Mouse (Mus musculus) hindbrain, embryonic 14.5 days (tissue): ENCODE data around the gene Atg3. TPM values are rescaled to one million over a fixed set of nuclear protein-coding genes. Genes with fewer than 3 reads are reported as not detected.

Source experiments
- ATAC-seq: fragments of 200-750 bp; cut with Nextera tagmentation; 2 replicates; pipeline ENCODE4 v1.8.0; 2017; ENCODE audit warnings: moderate number of reproducible peaks, mild to moderate bottlenecking, moderate TSS enrichment, moderate library complexity; ENCODE audit not compliant: low FRiP score
- DNase-seq: peaks from one replicate; pipeline ENCODE4 v3.0.0-alpha.2; 2015; ENCODE audit warnings: low spot score
- H3K27ac ChIP-seq: fragments of 300-500 bp; sonication (generic); 2 replicates; pipeline ENCODE4 v1.5.1; 2014; ENCODE audit warnings: mild to moderate bottlenecking, moderate library complexity
- H3K27me3 ChIP-seq: fragments of 300-500 bp; sonication (generic); 2 replicates; pipeline ENCODE4 v1.6.1; 2014; ENCODE audit warnings: mild to moderate bottlenecking, low read length, mixed read lengths; ENCODE audit not compliant: control insufficient read depth, insufficient read depth
- H3K36me3 ChIP-seq: fragments of 300-500 bp; sonication (generic); replicated peaks from 2 replicates; pipeline ENCODE4 v1.6.1; 2014; ENCODE audit not compliant: control insufficient read depth, insufficient read depth
- H3K4me1 ChIP-seq: fragments of 300-500 bp; sonication (generic); replicated peaks from 2 replicates; pipeline ENCODE4 v1.6.1; 2014; ENCODE audit warnings: antibody characterized with exemption, low read length, mixed read lengths; ENCODE audit not compliant: control insufficient read depth, insufficient read depth
- H3K4me2 ChIP-seq: fragments of 300-500 bp; sonication (generic); replicated peaks from 2 replicates; pipeline ENCODE4 v1.6.1; 2014; ENCODE audit warnings: mild to moderate bottlenecking, moderate library complexity
- H3K4me3 ChIP-seq: fragments of 300-500 bp; sonication (generic); replicated peaks from 2 replicates; pipeline ENCODE4 v1.5.1; 2014; ENCODE audit warnings: mild to moderate bottlenecking, low read length
- H3K9ac ChIP-seq: fragments of 300-500 bp; sonication (generic); 2 replicates; pipeline ENCODE4 v1.6.1; 2014
- H3K9me3 ChIP-seq: fragments of 300-500 bp; sonication (generic); 2 replicates; pipeline ENCODE4 v1.6.1; 2016; ENCODE audit warnings: low read length; ENCODE audit not compliant: control insufficient read depth
- WGBS: fragments of 180-500 bp; shearing (Covaris S2); extraction: QIAGEN DNeasy Blood & Tissue Kit; methylation state at CpG from one replicate; pipeline ENCODE4 v1.1.7; 2014; 5-methylcytosine and 5-hydroxymethylcytosine counted together
- polyA plus RNA-seq: library from polyadenylated mRNA; unstranded; fragments of >200 nt; fragmentation: Nextera tagmentation; extraction: Ambion mirVana; gene quantifications from 2 replicates; pipeline ENCODE4 v1.2.1, GENCODE M21; 2014

The Atg3 gene
- polyA plus RNA-seq, 1 experiment from 2014 or later: 48.6 TPM

- no peak overlapping the region for H3K27ac ChIP-seq
- H3K9ac ChIP-seq: no peak overlapping the region
- DNase-seq (no peak), ATAC-seq (no peak)
- WGBS: 98% methylated on average over 1 of the region's 1 CpGs
- H3K36me3 ChIP-seq: no peaks in the 10 kb centered on the region
- no peaks in the 10 kb centered on the region for H3K9me3 ChIP-seq
- H3K4me2 ChIP-seq: no peak overlapping the region
- no peaks in the 10 kb centered on the region for H3K27me3 ChIP-seq
- no peaks in the 10 kb centered on the region for H3K4me1 ChIP-seq
- H3K4me3 ChIP-seq: no peak overlapping the region
These were observed 72.7 kb downstream of the Atg3 start for GRCm38 (mm10) chr16:45231296-45231695.

DNA sequence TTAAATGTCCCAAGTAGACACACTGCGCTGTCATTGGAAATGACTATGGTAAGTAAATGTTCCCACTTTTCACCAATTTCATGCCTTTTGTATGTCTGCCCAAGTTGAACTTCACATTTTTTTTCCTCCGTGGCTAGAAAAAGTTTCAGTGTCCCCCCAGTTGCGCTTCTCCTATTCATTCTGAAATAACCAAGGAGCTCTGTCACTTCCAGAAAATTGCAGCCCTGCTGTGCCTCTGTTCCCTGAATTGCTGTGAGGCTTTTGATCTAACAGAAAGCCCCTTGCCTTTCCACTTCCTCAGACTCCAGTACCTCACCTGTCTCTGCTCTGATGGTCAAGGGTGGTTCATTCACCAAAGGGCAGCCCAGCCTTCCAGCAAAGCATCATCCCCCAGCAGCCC is 74.4 kb downstream of the Atg3 start:
- 38% methylated on average over 3 of the region's 3 CpGs for WGBS
- DNase-seq (no peak), ATAC-seq (no peak)
- no peak overlapping the region for H3K27ac ChIP-seq
- H3K4me3 ChIP-seq: no peak overlapping the region
- no peaks in the 10 kb centered on the region for H3K27me3 ChIP-seq
- H3K4me2 ChIP-seq: no peak overlapping the region
- no peak overlapping the region for H3K9ac ChIP-seq
- no peaks in the 10 kb centered on the region for H3K36me3 ChIP-seq
- no peaks in the 10 kb centered on the region for H3K4me1 ChIP-seq
- H3K9me3 ChIP-seq: no peaks in the 10 kb centered on the region

Other genes with a start within 250 kb of the Atg3 start
- not detected in 2 replicates for gene Cd200r3, start 215.1 kb upstream of the Atg3 start, polyA plus RNA-seq
- 11.5 and 15.5 TPM in 2 replicates for gene Ccdc80, start 65.4 kb upstream of the Atg3 start, polyA plus RNA-seq
- gene Slc35a5, start 79 bp upstream of the Atg3 start, polyA plus RNA-seq: 36.5 and 38.6 TPM in 2 replicates
- 0.10 TPM in 1 of 2 replicates, not detected in the other for gene Btla, start 65.5 kb downstream of the Atg3 start, polyA plus RNA-seq